Mouse (Mus musculus) heart, postnatal 0 days (tissue): ENCODE measurements around the gene Slc25a45.

Experiments used
- CTCF ChIP-seq: IDR thresholded peaks from 2 replicates; pipeline ENCODE4 v1.5.1; 2016; ENCODE audit warnings: antibody characterized with exemption, control low read depth, low read depth
- EP300 ChIP-seq: IDR thresholded peaks from 2 replicates; pipeline ENCODE4 v1.6.1; 2016; ENCODE audit warnings: antibody characterized with exemption, low read depth

DNA sequence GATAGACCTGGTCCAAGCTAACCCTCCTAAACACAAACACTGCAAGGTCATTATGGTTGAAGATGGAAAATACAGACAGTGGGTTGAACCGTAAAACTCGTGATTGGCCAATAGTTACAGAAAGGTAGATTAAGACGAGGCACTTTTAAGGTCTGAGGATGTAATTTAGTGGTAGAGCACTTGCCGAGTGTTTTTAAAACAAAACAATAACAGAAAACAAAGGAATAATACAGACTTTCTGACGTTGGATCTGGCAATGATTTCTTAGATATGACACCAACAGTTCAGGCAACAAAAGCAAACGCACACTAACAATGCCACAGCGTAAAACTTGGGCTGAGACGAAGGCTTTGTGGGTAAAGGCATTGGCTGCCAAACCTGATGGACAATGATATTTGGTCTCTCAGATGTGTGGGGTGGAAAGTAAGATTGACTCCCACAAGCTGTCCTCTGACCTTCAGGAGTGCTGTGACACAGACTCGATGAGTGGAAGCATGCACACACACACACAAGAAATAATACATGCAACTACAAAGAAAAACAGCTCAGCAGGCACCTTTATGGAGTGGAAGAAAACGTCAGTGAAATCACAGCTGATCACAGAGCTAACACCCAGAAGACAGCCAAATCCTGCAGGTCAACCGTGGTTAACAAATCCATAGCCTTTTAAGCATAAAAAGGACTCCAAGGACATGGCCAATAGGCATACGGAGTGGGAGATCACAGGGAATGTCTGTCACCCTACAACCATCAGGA is 39.3 kb upstream of the Slc25a45 start:
- no peak for TF ChIP-seq CTCF
- no peak for TF ChIP-seq EP300
